Comparison of ENCODE assay signal across 15 mouse cellular contexts in genomic region chr6:108374019-108374418, GRCm38 (mm10).
DNase-seq lines count a peak whose midpoint lies in the region; ATAC-seq and TF ChIP-seq lines count a peak whose summit lies in the region.
"Had no signal": no experiment of that assay in that cellular context is flagged by ENCODE, and none has a peak within 500 bp of the region (broad histone marks: within the 10 kb centered on the region; RNA-seq: fewer than 3 reads in every experiment).

No protein-coding gene starts in this region.

- H3K79me2 ChIP-seq in heart, adult 2 months (replicated peaks; ENCODE audit: control insufficient read depth, insufficient read depth, low read length): no peaks in the 10 kb centered on the region
- no peaks in the 10 kb centered on the region for H3K79me2 ChIP-seq in MEL (ENCODE audit: control insufficient read depth, insufficient read depth, low read length, poor library complexity)

- TF ChIP-seq RAD21 in MEL (IDR thresholded peaks at IDR 0.05; ENCODE audit: low read depth, low read length): 0 out of 2 replicates have a peak, but pooled peaks have one; percentile 9

- H3K9ac ChIP-seq in heart, adult 2 months (ENCODE audit: low read depth, low read length): no peak overlapping the region
- H3K9ac ChIP-seq in lung, postnatal 0 days (replicated peaks; ENCODE audit: low read depth): no peak overlapping the region
- H3K9ac ChIP-seq in MEL (ENCODE audit: control insufficient read depth, low read depth, low read length, poor library complexity, severe bottlenecking): no peak overlapping the region
- H3K9ac ChIP-seq: embryonic facial prominence, embryonic 15.5 days; hindbrain, embryonic 14.5 days; kidney, embryonic 15.5 days had no signal

- intact Hi-C loops in heart, adult 2 months (cut with DNase I): no loop called here
- intact Hi-C loops in heart, postnatal 36 days (cut with DNase I): no loop called here

- TF ChIP-seq EP300 in heart, adult 2 months (IDR thresholded peaks at IDR 0.05; ENCODE audit: insufficient read depth, low read depth, low read length): no peak
- no peak for TF ChIP-seq EP300 in lung, postnatal 0 days (IDR thresholded peaks at IDR 0.05)
- no peak for TF ChIP-seq EP300 in MEL (IDR thresholded peaks at IDR 0.05; ENCODE audit: low read depth in 1 of 2, low read length in 2 of 2)

- no peak for DNase-seq in heart, adult 2 months
- no peak for DNase-seq in heart, postnatal 36 days
- DNase-seq in lung, postnatal 0 days (ENCODE audit: low spot score): no peak
- DNase-seq in lung, postnatal 25 days (ENCODE audit: low spot score): no peak
- no peak for DNase-seq in MEL (ENCODE audit: low read depth, low spot score)
- peak; percentile 58 for DNase-seq in fat pad, adult 2 months (ENCODE audit: extremely low read depth, low read depth, low spot score)
- DNase-seq in ovary, postnatal 36 days (ENCODE audit: low spot score): no peak
- no peak for DNase-seq in cerebellum, postnatal 36 days
- DNase-seq: adrenal gland, postnatal 10 days; lung, adult 18-20 months; right cerebral cortex, postnatal 25 days; thymus, adult 2 months had no signal

- H3K4me3 ChIP-seq in heart, adult 2 months: no peak overlapping the region
- H3K4me3 ChIP-seq in lung, postnatal 0 days (ENCODE audit: low read depth, low read length): no peak overlapping the region
- no peak overlapping the region for H3K4me3 ChIP-seq in MEL (ENCODE audit: control insufficient read depth in 1 of 2, insufficient read depth in 1 of 2, low read depth in 2 of 2, low read length in 2 of 2)
- H3K4me3 ChIP-seq: embryonic facial prominence, embryonic 15.5 days; kidney, embryonic 15.5 days had no signal

- H3K9me3 ChIP-seq in lung, postnatal 0 days (ENCODE audit: low read length): no peaks in the 10 kb centered on the region
- H3K9me3 ChIP-seq in MEL (replicated peaks; ENCODE audit: insufficient read depth, low read length): no peaks in the 10 kb centered on the region
- H3K9me3 ChIP-seq: embryonic facial prominence, embryonic 15.5 days; kidney, embryonic 15.5 days had no signal

- no peaks in the 10 kb centered on the region for H3K36me3 ChIP-seq in heart, adult 2 months (ENCODE audit: control insufficient read depth, insufficient read depth, low read length)
- H3K36me3 ChIP-seq in lung, postnatal 0 days (ENCODE audit: insufficient read depth, low read length): peaks cover 5% of the 10 kb centered on the region; the same call in 1 of the 2 replicates
- H3K36me3 ChIP-seq in MEL (ENCODE audit: control insufficient read depth in 1 of 2, insufficient read depth in 2 of 2, low read length in 2 of 2): no peaks in the 10 kb centered on the region

- H3K4me1 ChIP-seq in heart, adult 2 months (ENCODE audit: control insufficient read depth, insufficient read depth, low read length): no peaks in the 10 kb centered on the region
- no peaks in the 10 kb centered on the region for H3K4me1 ChIP-seq in lung, postnatal 0 days (ENCODE audit: insufficient read depth, low read depth, low read length)
- H3K4me1 ChIP-seq in MEL (ENCODE audit: control insufficient read depth in 1 of 2, insufficient read depth in 2 of 2, low read length in 2 of 2): no peaks in the 10 kb centered on the region
- H3K4me1 ChIP-seq: embryonic facial prominence, embryonic 15.5 days; kidney, embryonic 15.5 days had no signal

- H3K4me2 ChIP-seq in lung, postnatal 0 days (replicated peaks; ENCODE audit: low read depth, low read length): no peak overlapping the region
- H3K4me2 ChIP-seq: embryonic facial prominence, embryonic 15.5 days; hindbrain, embryonic 14.5 days; kidney, embryonic 15.5 days had no signal

- WGBS in heart, adult 2 months: 76% methylated on average over 7 of the region's 7 CpGs
- 72% methylated on average over 7 of the region's 7 CpGs for WGBS in lung, postnatal 0 days

- no peak for ATAC-seq in lung, postnatal 0 days

- no peak overlapping the region for H3K27ac ChIP-seq in heart, adult 2 months
- no peak overlapping the region for H3K27ac ChIP-seq in lung, postnatal 0 days (ENCODE audit: low read length)
- no peak overlapping the region for H3K27ac ChIP-seq in MEL (ENCODE audit: control insufficient read depth, low read depth, low read length)
- H3K27ac ChIP-seq: embryonic facial prominence, embryonic 15.5 days; hindbrain, embryonic 14.5 days; kidney, embryonic 15.5 days had no signal

- no peak for TF ChIP-seq POLR2A in heart, adult 2 months (IDR thresholded peaks at IDR 0.05; ENCODE audit: insufficient read depth, low read depth, low read length)
- no peak for TF ChIP-seq POLR2A in MEL (IDR thresholded peaks at IDR 0.05; ENCODE audit: control insufficient read depth in 1 of 2, insufficient read depth in 1 of 2, low read depth in 1 of 2, low read length in 2 of 2, poor library complexity in 1 of 2)

- peak; percentile 32 for TF ChIP-seq CTCF in heart, adult 2 months (IDR thresholded peaks at IDR 0.05)
- peak; percentile 14; the same call in 1 of the 2 replicates for TF ChIP-seq CTCF in lung, postnatal 0 days (IDR thresholded peaks at IDR 0.05)
- peak in 1 of 3 experiments; percentile 6; a peak in 1 of 6 replicates for TF ChIP-seq CTCF in MEL (IDR thresholded peaks at IDR 0.05 in 2 of 3, conservative IDR thresholded peaks at IDR 0.05 in 1 of 3; ENCODE audit: control insufficient read depth in 1 of 3, insufficient read depth in 1 of 3, low read depth in 2 of 3, low read length in 3 of 3, poor library complexity in 1 of 3, severe bottlenecking in 1 of 3)

- H3K27me3 ChIP-seq in heart, adult 2 months (ENCODE audit: control insufficient read depth, insufficient read depth, low read length): no peaks in the 10 kb centered on the region
- H3K27me3 ChIP-seq in lung, postnatal 0 days (replicated peaks; ENCODE audit: insufficient read depth, low read length): no peaks in the 10 kb centered on the region
- no peaks in the 10 kb centered on the region for H3K27me3 ChIP-seq in MEL (ENCODE audit: control insufficient read depth in 1 of 2, insufficient read depth in 2 of 2, low read length in 2 of 2)
- H3K27me3 ChIP-seq: embryonic facial prominence, embryonic 15.5 days; kidney, embryonic 15.5 days had no signal

TF ChIP-seq in MEL, 35 proteins besides CTCF, POLR2A, EP300 and RAD21:
- TF ChIP-seq ZMIZ1 (IDR thresholded peaks at IDR 0.05; ENCODE audit: low read depth, low read length) (no peak), UBTF (IDR thresholded peaks at IDR 0.05; ENCODE audit: borderline replicate concordance, insufficient read depth, low read depth, low read length) (no peak), NELFE (IDR thresholded peaks at IDR 0.05; ENCODE audit: low read depth, low read length) (no peak), MXI1 (IDR thresholded peaks at IDR 0.05; ENCODE audit: low read depth, low read length) (no peak), JUND (IDR thresholded peaks at IDR 0.05; ENCODE audit: low read depth, low read length) (no peak), MYC (IDR thresholded peaks at IDR 0.05; ENCODE audit: low read depth, low read length) (no peak), BHLHE40 (IDR thresholded peaks at IDR 0.05; ENCODE audit: borderline replicate concordance, low read depth, low read length) (no peak), TCF12 (IDR thresholded peaks at IDR 0.05; ENCODE audit: low read depth, low read length) (no peak), ETS1 (IDR thresholded peaks at IDR 0.05; ENCODE audit: low read depth, low read length) (no peak), ZNF384 (IDR thresholded peaks at IDR 0.05; ENCODE audit: low read depth, low read length) (no peak), RCOR1 (IDR thresholded peaks at IDR 0.05; ENCODE audit: low read depth, low read length) (no peak), HCFC1 (IDR thresholded peaks at IDR 0.05; ENCODE audit: low read depth, low read length) (no peak), CHD2 (IDR thresholded peaks at IDR 0.05; ENCODE audit: low read length) (no peak), USF2 (IDR thresholded peaks at IDR 0.05; ENCODE audit: borderline replicate concordance in 1 of 2, insufficient read depth in 1 of 2, low read depth in 1 of 2, low read length in 2 of 2) (no peak)
